Mouse (Mus musculus) mesoderm, embryonic 11.5 days (tissue): ENCODE measurements at regions not wholly inside any gene's neighbourhood (a gene's known extent, or its start where the extent isn't known, plus 50 kb on each side); places are given as distances from the start of the nearest gene placed in this dataset.

ENCODE experiments used
- DNase-seq: peaks from one replicate; pipeline ENCODE4 v3.0.0-alpha.2; 2012; ENCODE audit warnings: low read depth, low spot score

GRCm38 (mm10) chr13:80418480-80419183 lies 464.6 kb upstream of the Arrdc3 start:
- no peak for DNase-seq

GRCm38 (mm10) chr13:80420341-80420740 lies 462.8 kb upstream of the Arrdc3 start:
- no peak for DNase-seq
